Mouse (Mus musculus): Measurements from ENCODE around the gene Gm17409. TPM values are rescaled to one million over a fixed set of nuclear protein-coding genes. Genes with fewer than 3 reads are reported as not detected.

The Gm17409 gene
- total and polyA plus RNA-seq, 3 experiments: not detected

GRCm38 (mm10) chr2:58475578-58475977 lies 5.7 kb downstream of the Gm17409 start:
- no peak for DNase-seq (ENCODE audit: low read depth, low spot score)
- no peak overlapping the region for H3K9ac ChIP-seq (ENCODE audit: control insufficient read depth, low read depth, low read length, poor library complexity, severe bottlenecking)
- H3K27me3 ChIP-seq (ENCODE audit: control insufficient read depth in 1 of 2, insufficient read depth in 2 of 2, low read length in 2 of 2): no peaks in the 10 kb centered on the region
- no peaks in the 10 kb centered on the region for H3K79me2 ChIP-seq (ENCODE audit: control insufficient read depth, insufficient read depth, low read length, poor library complexity)
- no peaks in the 10 kb centered on the region for H3K4me1 ChIP-seq (ENCODE audit: control insufficient read depth in 1 of 2, insufficient read depth in 2 of 2, low read length in 2 of 2)
- no peaks in the 10 kb centered on the region for H3K36me3 ChIP-seq (ENCODE audit: control insufficient read depth in 1 of 2, insufficient read depth in 2 of 2, low read length in 2 of 2)
- no peaks in the 10 kb centered on the region for H3K9me3 ChIP-seq (replicated peaks; ENCODE audit: insufficient read depth, low read length)
- no peak overlapping the region for H3K4me3 ChIP-seq (ENCODE audit: control insufficient read depth in 1 of 2, insufficient read depth in 1 of 2, low read depth in 2 of 2, low read length in 2 of 2)
- no peak overlapping the region for H3K27ac ChIP-seq (ENCODE audit: control insufficient read depth, low read depth, low read length)
- no peak for TF ChIP-seq CHD2 (IDR thresholded peaks at IDR 0.05; ENCODE audit: low read length)
- no peak for TF ChIP-seq MEF2A (IDR thresholded peaks at IDR 0.05; ENCODE audit: extremely low read depth, insufficient replicate concordance, low read depth, low read length, poor library complexity, severe bottlenecking)
- no peak for TF ChIP-seq KAT2A (conservative IDR thresholded peaks at IDR 0.05; ENCODE audit: low read depth, low read length)
- TF ChIP-seq USF2 (IDR thresholded peaks at IDR 0.05; ENCODE audit: borderline replicate concordance in 1 of 2, insufficient read depth in 1 of 2, low read depth in 1 of 2, low read length in 2 of 2): no peak
- TF ChIP-seq MAX (IDR thresholded peaks at IDR 0.05; ENCODE audit: low read length): no peak
- TF ChIP-seq SMC3 (IDR thresholded peaks at IDR 0.05; ENCODE audit: low read depth, low read length): no peak
- no peak for TF ChIP-seq ELF1 (IDR thresholded peaks at IDR 0.05; ENCODE audit: low read depth, low read length)
- no peak for TF ChIP-seq TBP (IDR thresholded peaks at IDR 0.05; ENCODE audit: low read depth, low read length)
- no peak for TF ChIP-seq USF1 (IDR thresholded peaks at IDR 0.05; ENCODE audit: low read depth, low read length)
- no peak for TF ChIP-seq TAL1 (IDR thresholded peaks at IDR 0.05; ENCODE audit: low read length)
- TF ChIP-seq MYC (IDR thresholded peaks at IDR 0.05; ENCODE audit: low read depth, low read length): no peak
- TF ChIP-seq ZMIZ1 (IDR thresholded peaks at IDR 0.05; ENCODE audit: low read depth, low read length): no peak
- no peak for TF ChIP-seq ZKSCAN1 (IDR thresholded peaks at IDR 0.05; ENCODE audit: low read depth, low read length)
- TF ChIP-seq MYB (IDR thresholded peaks at IDR 0.05; ENCODE audit: low read depth, low read length): no peak
- TF ChIP-seq GABPA (IDR thresholded peaks at IDR 0.05; ENCODE audit: low read depth, low read length): no peak
- no peak for TF ChIP-seq POLR2A (IDR thresholded peaks at IDR 0.05; ENCODE audit: control insufficient read depth in 1 of 2, insufficient read depth in 1 of 2, low read depth in 1 of 2, low read length in 2 of 2, poor library complexity in 1 of 2)
- TF ChIP-seq MXI1 (IDR thresholded peaks at IDR 0.05; ENCODE audit: low read depth, low read length): no peak
- no peak for TF ChIP-seq UBTF (IDR thresholded peaks at IDR 0.05; ENCODE audit: borderline replicate concordance, insufficient read depth, low read depth, low read length)
- no peak for TF ChIP-seq POLR2AphosphoS2 (IDR thresholded peaks at IDR 0.05; ENCODE audit: low read length)

GRCm38 (mm10) chr2:58476956-58477715 lies 7.2 kb downstream of the Gm17409 start:
- H3K36me3 ChIP-seq (ENCODE audit: control insufficient read depth in 1 of 2, insufficient read depth in 2 of 2, low read length in 2 of 2): no peaks in the 10 kb centered on the region

More at GRCm38 (mm10) chr2:58476956-58477715, 7.2 kb downstream of the Gm17409 start:
- Histone ChIP-seq H3K9ac (ENCODE audit: control insufficient read depth, low read depth, low read length, poor library complexity, severe bottlenecking) (no peak overlapping the region), H3K9me3 (replicated peaks; ENCODE audit: insufficient read depth, low read length) (no peaks in the 10 kb centered on the region), H3K79me2 (ENCODE audit: control insufficient read depth, insufficient read depth, low read length, poor library complexity) (no peaks in the 10 kb centered on the region), H3K27ac (ENCODE audit: control insufficient read depth, low read depth, low read length) (no peak overlapping the region), H3K27me3 (ENCODE audit: control insufficient read depth in 1 of 2, insufficient read depth in 2 of 2, low read length in 2 of 2) (no peaks in the 10 kb centered on the region), H3K4me1 (ENCODE audit: control insufficient read depth in 1 of 2, insufficient read depth in 2 of 2, low read length in 2 of 2) (no peaks in the 10 kb centered on the region), H3K4me3 (ENCODE audit: control insufficient read depth in 1 of 2, insufficient read depth in 1 of 2, low read depth in 2 of 2, low read length in 2 of 2) (no peak overlapping the region)
- TF ChIP-seq CTCF (IDR thresholded peaks at IDR 0.05 in 2 of 3, conservative IDR thresholded peaks at IDR 0.05 in 1 of 3; ENCODE audit: control insufficient read depth in 1 of 3, insufficient read depth in 1 of 3, low read depth in 2 of 3, low read length in 3 of 3, poor library complexity in 1 of 3, severe bottlenecking in 1 of 3) (peak in 1 of 3 experiments; percentile 2; a peak in 1 of 6 replicates), TCF12 (IDR thresholded peaks at IDR 0.05; ENCODE audit: low read depth, low read length) (no peak), ZMIZ1 (IDR thresholded peaks at IDR 0.05; ENCODE audit: low read depth, low read length) (no peak), JUND (IDR thresholded peaks at IDR 0.05; ENCODE audit: low read depth, low read length) (no peak), UBTF (IDR thresholded peaks at IDR 0.05; ENCODE audit: borderline replicate concordance, insufficient read depth, low read depth, low read length) (no peak), CHD1 (IDR thresholded peaks at IDR 0.05; ENCODE audit: low read depth, low read length) (no peak), NRF1 (IDR thresholded peaks at IDR 0.05; ENCODE audit: insufficient read depth, low read depth, low read length, poor library complexity, severe bottlenecking) (no peak)
- no peak for DNase-seq (ENCODE audit: low read depth, low spot score)
